Mouse (Mus musculus) MN1 (cell line): ENCODE measurements around the gene Znhit3.

Experiments
- DNase-seq: peaks from one replicate; pipeline ENCODE4 v3.0.0-alpha.2; 2016; ENCODE audit warnings: low spot score

The Znhit3 gene

DNA sequence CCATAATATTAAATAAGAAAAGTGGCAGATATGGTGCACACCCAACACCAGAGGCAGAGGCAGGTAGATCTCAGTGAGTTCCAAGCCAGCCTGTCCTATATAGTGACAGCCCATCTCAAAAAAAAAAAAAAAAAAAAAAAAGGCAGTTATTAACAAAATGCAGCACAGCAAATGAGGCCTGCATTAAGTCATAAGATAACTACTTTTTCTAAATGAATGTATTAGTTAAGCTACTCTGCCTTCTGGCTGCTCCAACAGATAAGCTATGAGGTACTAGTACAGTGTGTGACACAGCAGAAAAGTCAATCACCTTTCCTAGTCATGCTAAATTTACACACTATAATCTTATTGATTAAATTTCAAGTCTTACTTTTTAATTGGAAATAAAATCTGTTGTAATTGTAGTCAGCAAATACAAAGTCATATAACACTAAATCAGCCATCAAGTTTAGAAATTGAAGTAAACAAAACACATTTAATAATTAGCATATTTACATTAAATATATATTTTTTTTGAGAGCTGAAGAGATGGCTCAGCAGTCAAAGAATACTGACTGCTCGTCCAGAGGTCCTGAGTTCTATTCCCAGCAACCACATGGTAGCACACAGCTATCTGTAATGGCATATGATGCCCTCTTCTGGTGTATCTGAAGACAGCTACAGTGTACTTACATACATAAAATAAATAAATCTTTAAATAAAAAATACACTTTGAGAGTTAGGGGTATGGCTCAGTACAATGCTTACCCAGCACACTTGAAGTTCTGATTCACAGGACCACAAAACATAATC lies 42.9 kb downstream of the Znhit3 start:
- no peak for DNase-seq

DNA sequence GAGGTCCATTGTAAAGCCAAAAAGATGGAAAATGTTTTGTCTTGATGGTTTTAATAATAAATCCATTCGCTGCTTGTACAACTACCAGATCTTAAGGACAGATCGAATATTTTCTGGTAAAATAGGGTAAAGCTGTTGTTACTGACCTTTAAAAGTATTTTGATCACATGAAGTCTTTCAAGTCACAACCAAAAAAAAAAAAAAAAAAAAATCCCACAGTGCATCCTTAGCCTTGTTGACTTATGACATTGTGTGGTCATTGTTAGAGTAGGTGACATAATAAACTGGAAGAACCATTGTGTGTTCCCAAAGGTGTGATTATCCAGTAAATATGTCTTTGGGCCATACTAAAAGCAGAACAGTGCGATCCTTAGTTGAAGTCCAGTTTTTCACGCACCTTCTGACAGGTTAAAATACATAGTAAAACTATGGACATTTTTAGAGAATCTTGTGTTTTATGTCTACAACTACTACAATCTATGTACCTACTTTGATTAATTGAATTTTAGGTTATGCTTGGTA lies 44.6 kb downstream of the Znhit3 start:
- DNase-seq, result no peak

DNA sequence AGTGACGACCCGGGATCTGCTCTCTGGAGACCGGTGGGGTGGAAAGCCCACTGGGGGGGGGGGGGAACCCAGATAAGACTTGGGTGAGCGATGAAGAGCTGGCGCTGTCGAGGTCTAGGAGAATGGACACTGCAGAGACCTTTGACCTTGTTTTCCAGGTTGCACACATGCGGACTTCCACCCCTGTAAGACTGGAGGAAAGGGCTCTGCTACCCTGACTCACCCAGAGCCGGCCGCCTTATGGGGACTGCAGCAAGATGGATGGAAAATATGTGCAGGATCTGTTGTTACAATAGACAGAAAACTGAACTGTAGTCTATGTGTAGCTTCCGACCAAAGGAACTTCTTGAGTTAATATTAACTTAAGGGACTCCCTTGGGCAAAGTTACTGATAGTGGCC lies 45.1 kb downstream of the Znhit3 start:
- DNase-seq, result peak; percentile 60

DNA sequence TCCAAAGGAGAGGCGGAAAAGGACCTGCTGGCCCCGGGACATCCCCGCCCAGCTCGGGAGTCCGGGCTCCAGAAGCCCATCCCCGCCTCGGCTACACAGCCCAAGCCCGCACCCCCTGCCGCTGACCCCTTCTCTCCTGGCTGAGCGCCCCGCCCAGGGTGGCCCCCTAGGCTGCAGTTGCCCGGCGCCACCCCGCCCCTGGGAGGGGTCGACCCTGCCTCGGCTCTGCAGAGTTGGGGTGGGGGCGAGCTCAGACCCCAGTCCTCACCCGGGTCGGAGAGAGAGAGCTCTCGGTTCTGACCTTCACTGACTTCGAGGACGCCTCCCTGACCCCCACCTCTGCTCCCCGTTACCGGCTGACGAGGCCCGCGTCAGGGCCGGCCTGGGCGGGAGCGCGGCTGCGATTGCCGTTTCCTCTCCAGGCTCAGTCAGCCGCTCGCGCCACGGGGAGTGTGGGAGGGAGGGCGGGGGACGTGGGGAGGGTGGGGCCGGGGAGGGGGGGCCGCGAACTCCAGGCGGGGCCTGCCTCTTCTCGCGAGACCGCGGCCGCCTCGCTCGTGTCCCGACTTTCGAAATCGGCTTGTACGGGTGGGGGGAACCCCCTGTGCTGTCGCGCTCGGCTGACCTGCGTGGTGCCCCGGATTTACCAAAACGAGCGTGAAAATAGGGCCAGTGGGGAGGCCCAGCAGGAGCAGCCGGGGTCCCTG lies 45.7 kb downstream of the Znhit3 start, which contains the start of gene Ggnbp2:
Gene Ggnbp2 (minus strand): TSS at position 481 of the 707 bp plus-strand sequence.
- DNase-seq, result peak; percentile 91

DNA sequence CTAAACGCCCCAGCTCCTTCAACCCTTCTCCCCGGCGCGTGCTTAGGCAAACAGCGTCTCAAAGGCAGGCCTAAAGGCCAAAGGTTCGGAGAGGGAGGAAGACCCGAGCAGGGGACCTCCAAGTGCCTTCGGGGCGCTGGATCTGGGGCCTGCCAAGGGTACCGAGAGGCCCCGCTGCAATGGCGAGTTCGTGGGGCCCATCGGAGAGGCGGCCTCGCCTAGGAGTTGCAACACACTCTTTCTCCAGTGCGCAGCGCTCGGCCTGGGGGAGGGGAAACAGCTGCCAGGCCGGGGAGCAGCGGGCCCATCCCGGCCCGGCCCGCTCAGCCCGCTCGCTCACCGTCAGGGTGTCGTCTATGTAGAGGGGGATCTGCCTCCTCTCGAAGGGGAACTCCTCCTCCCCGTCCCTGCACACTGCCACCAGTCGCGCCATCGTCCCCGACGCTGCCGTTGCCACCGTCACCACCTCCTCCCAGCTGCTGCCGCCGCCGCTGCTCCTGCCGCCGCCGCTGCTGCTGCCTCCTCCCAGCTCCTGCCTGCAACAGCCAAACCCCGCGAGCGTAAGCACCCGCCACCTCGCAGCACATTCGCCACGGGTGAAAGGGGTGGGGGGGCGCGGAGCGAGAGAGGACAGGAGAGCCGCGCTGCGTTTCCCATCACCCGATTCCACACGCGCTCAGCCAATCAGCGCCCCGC lies 46.5 kb downstream of the Znhit3 start:
- DNase-seq, result peak; percentile 96

DNA sequence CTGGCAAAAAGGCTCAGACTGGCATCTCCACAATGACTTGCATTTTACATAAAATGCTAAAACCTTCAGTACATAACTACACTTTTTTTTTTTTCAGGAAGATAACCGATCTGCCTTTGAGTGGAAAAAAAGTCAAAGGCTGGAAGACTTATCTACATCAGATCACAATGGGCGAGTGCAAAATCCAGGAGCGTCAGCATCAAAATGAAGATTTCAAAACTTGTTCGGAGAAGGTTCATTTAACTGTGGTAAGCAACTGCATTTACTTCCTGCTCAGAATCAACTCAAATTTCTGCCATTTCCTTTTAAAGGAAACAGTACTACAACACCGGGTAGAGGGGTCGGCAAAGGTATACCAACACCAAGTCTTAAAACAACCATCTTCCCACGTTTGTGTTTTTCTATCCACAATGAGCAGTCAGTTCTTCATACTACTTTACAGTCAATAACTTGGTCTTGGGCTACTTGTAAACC lies 47.3 kb downstream of the Znhit3 start:
- no peak for DNase-seq

DNA sequence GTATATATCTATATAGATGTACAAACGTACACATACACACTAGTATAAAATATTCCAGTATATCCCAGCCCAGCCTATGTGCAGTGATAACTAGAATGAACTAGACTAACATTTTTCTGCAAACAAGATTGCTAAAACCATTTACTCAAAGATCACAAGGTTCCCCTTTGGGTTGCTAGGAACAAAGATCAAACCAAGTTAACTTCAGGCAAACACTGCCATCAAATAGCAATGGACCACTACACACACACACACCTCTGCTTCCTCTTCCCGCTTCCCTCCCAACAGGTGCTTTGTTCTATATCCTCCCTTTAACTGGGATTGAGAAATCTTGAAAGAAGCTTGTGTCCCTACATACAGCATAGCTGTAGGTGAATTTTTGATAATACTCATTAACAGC lies 48.6 kb downstream of the Znhit3 start:
- no peak for DNase-seq

DNA sequence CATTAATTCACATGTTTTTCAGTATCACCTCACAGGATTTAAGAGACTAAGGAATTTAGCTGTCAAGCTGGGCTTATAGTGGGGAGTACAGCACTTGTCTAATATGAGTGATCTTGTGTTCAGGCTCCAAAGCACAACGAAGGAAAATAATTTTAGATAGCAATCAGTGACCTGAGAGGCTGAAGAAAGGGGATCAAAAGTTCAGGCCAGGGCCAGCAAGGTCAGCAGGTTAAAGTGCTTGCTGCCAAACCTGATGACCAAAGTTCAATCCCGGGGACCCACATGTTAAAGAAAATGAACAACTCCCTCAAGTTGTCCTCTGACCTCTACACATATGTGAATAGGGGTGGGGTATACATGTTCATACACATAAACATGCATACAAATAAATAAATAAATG lies 50.9 kb downstream of the Znhit3 start:
- DNase-seq, result no peak
